Mouse (Mus musculus) heart, adult 8-10 months (tissue): Measurements from ENCODE around the gene Ccn6. TPM values are rescaled to one million over a fixed set of nuclear protein-coding genes. Genes with fewer than 3 reads are reported as not detected.

Source experiments
- total RNA-seq, 4 experiments: library from RNA; stranded (reverse); gene quantifications; 2 replicates each; pipeline ENCODE4 v1.2.4; 2022

The Ccn6 gene
- total RNA-seq, 4 experiments from 2014 or later, result not detected

Other genes starting within 250 kb of the Ccn6 start
- gene Lama4, start 198.3 kb downstream of the Ccn6 start, total RNA-seq, result 10 to 100 TPM; 42.0 to 57.9 (median 52.5) TPM
- gene Fam229b, start 29.9 kb downstream of the Ccn6 start, total RNA-seq, result 10 to 100 TPM in 2 of 4 experiments, 1 to 10 TPM in 2; 6.2 to 10.7 (median 9.3) TPM
- gene Tube1, start 29.8 kb downstream of the Ccn6 start, total RNA-seq, result 1 to 10 TPM in 2 of 4 experiments, under 1 TPM in 2; 0.73 to 1.3 (median 0.96) TPM
- 10 to 100 TPM; 22.4 to 27.6 (median 24.2) TPM for gene Fyn, start 205.1 kb upstream of the Ccn6 start, total RNA-seq